Mouse (Mus musculus) intestine, embryonic 15.5 days (tissue): ENCODE measurements around the gene Ndufv1. TPM values are rescaled to one million over a fixed set of nuclear protein-coding genes. Genes with fewer than 3 reads are reported as not detected.
"Not testable (repeated sequence)": the region's sequence is repeated elsewhere in the genome, so short reads cannot be mapped to it uniquely, and the experiment has no call there.

Source experiments
- ATAC-seq: fragments of 200-750 bp; cut with Nextera tagmentation; 2 replicates; pipeline ENCODE4 v1.8.0; 2017; ENCODE audit warnings: moderate TSS enrichment, moderate library complexity
- H3K27ac ChIP-seq: fragments of 300-500 bp; sonication (generic); 2 replicates; pipeline ENCODE4 v1.5.1; 2015; ENCODE audit warnings: mild to moderate bottlenecking, inconsistent platforms
- H3K27me3 ChIP-seq: fragments of 300-500 bp; sonication (generic); replicated peaks from 2 replicates; pipeline ENCODE4 v1.6.1; 2015; ENCODE audit warnings: inconsistent platforms
- H3K36me3 ChIP-seq: fragments of 300-500 bp; sonication (generic); 2 replicates; pipeline ENCODE4 v1.6.1; 2015; ENCODE audit warnings: inconsistent platforms
- H3K4me1 ChIP-seq: fragments of 300-500 bp; sonication (generic); replicated peaks from 2 replicates; pipeline ENCODE4 v1.6.1; 2015; ENCODE audit warnings: inconsistent platforms
- H3K4me2 ChIP-seq: fragments of 300-500 bp; sonication (generic); replicated peaks from 2 replicates; pipeline ENCODE4 v1.6.1; 2015; ENCODE audit warnings: mild to moderate bottlenecking, inconsistent platforms
- H3K4me3 ChIP-seq: fragments of 300-500 bp; sonication (generic); replicated peaks from 2 replicates; pipeline ENCODE4 v1.5.1; 2015; ENCODE audit warnings: inconsistent platforms
- H3K9ac ChIP-seq: fragments of 300-500 bp; sonication (generic); 2 replicates; pipeline ENCODE4 v1.6.1; 2015; ENCODE audit warnings: inconsistent platforms
- H3K9me3 ChIP-seq: fragments of 300-500 bp; sonication (generic); 2 replicates; pipeline ENCODE4 v1.6.1; 2016; ENCODE audit warnings: inconsistent platforms
- WGBS: fragments of 180-500 bp; shearing (Covaris S2); methylation state at CpG from one replicate; pipeline ENCODE4 v1.1.7; 2015; 5-methylcytosine and 5-hydroxymethylcytosine counted together
- polyA plus RNA-seq: library from polyadenylated mRNA; unstranded; fragments of >200 nt; fragmentation: Nextera tagmentation; extraction: Ambion mirVana; gene quantifications from 2 replicates; pipeline ENCODE4 v1.2.1, GENCODE M21; 2015

Ndufv1 gene
- polyA plus RNA-seq, result 241 and 274 TPM in 2 replicates

DNA sequence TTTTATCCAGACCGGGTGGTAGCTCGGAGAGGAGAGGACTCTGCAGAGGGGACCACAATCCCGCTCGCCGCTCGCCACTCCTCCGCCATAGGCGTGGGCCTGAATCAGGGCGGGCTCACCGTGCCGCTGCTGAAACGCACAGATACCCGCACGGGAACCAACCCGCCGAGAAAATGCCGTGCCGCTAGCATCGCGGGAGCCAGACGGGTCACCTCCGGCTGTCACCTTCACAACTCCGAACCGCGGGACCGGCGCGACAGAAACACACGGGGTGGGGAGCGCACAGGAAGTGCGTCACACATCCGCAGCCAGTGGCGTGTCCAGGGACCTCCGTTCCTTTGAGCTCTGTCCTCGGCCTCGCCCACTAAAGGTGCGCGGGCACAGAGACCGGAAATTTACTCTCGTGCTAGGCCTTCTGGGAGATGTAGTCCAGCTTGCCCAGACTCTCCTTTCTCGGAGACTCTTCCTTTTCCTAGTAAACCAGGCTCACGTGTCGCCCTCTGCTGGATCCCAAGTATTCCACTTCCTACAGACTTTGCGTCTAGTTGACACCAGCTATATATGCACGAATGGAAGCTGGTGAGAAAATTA, at the start of gene Ndufv1:
Gene Ndufv1 (minus strand): TSS at position 375 of the 591 bp plus-strand sequence.
- under 1% methylated on average over 45 of the region's 45 CpGs for WGBS
- H3K4me1 ChIP-seq, result peaks cover 8% of the 10 kb centered on the region; the same call in 1 of the 2 replicates
- peak within 1 kb of the TSS; percentile 41; the same call in 1 of the 2 replicates for H3K27ac ChIP-seq
- H3K9me3 ChIP-seq, result no peaks in the 10 kb centered on the region
- H3K4me3 ChIP-seq, result peak within 1 kb of the TSS; percentile 80
- peaks cover 20% of the 10 kb centered on the region for H3K36me3 ChIP-seq
- peak within 1 kb of the TSS; percentile 69 for H3K9ac ChIP-seq
- ATAC-seq, result peak; percentile 99
- H3K4me2 ChIP-seq, result peak within 1 kb of the TSS; percentile 65
- H3K27me3 ChIP-seq, result no peaks in the 10 kb centered on the region

DNA sequence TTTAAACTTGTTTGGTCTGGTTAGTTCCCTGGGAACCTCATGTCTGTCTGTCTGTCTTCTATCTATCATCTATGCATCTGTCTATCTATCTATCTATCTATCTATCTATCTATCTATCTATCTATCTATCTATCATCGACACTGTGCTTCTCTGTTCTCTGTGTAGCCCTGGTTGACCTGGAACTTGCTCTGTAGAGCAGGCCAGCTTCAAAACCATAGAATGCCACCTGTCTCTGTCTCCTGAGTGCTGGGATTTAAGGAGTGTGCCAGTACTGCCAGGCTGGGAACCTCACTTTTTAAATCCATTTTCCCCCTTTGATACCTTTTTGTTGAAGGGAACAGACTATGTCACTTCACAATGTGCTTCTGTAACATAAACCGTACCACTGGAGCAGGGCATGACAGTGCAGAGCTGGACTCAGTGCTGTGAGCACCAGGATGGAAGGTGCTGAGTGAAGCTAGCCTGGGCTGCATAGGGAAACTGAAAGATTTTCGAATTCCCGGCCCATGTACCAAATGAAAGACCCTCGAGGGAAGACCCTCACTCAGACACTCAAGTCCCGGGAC, 48.4 kb upstream of the Ndufv1 start:
- Histone ChIP-seq H3K27ac (no peak overlapping the region), H3K9me3 (no peaks in the 10 kb centered on the region), H3K36me3 (no peaks in the 10 kb centered on the region), H3K4me2 (no peak overlapping the region), H3K9ac (no peak overlapping the region), H3K4me1 (peaks cover 5% of the 10 kb centered on the region), H3K4me3 (no peak overlapping the region), H3K27me3 (no peaks in the 10 kb centered on the region)
- 87% methylated on average over 6 of the region's 6 CpGs for WGBS
- no peak for ATAC-seq

DNA sequence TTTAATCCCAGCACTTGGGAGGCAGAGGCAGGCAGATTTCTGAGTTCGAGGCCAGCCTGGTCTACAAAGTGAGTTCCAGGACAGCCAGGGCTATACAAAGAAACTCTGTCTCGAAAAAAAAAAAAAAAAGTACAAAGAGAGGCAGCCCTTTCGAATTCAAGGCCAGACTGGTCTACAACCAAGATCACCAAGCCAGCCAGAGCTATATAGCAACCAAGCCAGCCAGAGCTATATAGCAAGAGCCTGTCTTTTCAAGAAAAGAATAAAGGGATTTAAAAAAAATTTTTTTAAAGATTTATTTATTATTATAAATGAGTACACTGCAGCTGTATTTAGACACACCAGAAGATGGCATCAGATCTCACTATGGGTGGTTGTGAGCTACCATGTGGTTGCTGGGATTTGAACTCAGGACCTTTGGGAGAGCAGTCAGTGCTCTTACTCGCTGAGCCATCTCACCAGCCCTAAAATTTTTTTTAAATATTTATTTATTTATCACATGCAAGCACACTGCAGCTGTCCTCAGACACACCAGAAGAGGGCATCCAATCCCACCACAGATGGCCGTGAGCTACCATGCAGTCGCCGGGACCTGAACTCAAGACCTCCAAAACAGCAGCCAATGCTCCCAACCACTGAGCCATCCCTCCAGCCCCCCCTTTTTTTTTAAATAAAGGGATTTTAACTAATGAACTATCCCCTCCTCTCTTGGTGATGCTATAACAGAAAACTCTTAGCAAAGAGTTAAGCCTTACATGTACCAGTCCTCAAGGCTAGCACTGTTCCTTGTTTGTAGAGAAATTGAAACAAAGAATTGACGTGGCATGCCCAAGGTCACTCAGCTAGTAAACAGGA, 47.7 kb upstream of the Ndufv1 start:
- H3K4me3 ChIP-seq, H3K27me3 ChIP-seq, H3K4me2 ChIP-seq, H3K36me3 ChIP-seq, H3K9me3 ChIP-seq, ATAC-seq, H3K27ac ChIP-seq, H3K9ac ChIP-seq: not testable (repeated sequence)
- peaks cover 10% of the 10 kb centered on the region for H3K4me1 ChIP-seq
- 88% methylated on average over 8 of the region's 8 CpGs for whole genome bisulfite sequencing

DNA sequence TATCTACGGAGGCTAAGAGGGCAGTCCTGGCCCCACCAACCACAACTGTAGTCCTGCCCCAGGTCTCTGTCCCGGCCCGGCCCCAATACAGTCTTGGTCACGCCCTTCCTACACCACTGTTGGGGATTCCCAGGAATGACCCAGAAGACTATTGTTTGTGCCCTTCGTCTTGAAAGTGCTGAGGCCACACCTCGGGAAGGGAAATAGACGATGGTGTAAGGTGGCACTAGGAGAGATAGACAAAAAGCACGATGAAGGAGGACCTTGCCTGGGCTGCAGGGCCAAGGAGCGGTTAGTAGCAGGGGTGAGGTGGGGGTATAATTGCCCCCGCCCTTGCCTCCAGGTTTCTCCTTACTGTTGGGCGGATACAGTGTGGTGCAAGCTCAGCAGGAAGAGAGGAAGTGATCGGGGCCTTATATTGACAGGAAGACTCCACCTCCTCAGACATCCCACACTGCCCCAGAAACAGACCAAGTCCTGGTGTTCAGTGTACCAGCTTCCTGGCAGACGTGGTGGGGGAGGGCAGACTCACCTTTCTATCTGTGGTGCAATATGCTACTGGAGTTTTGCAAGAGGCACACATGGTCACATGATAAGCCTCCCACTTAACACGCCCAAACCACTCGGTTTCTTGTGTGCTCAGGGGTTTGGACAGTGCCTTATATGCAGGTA, 46.6 kb upstream of the Ndufv1 start, which contains the start of gene Gstp3:
Gene Gstp3 (minus strand): TSS at position 501 of the 672 bp plus-strand sequence.
- peaks cover 10% of the 10 kb centered on the region for H3K4me1 ChIP-seq
- H3K27ac ChIP-seq, result peak within 1 kb of the TSS; percentile 66
- H3K4me3 ChIP-seq, result no peak within 1 kb of the TSS
- ATAC-seq, result peak; percentile 90
- H3K27me3 ChIP-seq, result no peaks in the 10 kb centered on the region
- H3K9me3 ChIP-seq, result no peaks in the 10 kb centered on the region
- no peak within 1 kb of the TSS; the same call in 1 of the 2 replicates for H3K4me2 ChIP-seq
- H3K9ac ChIP-seq, result no peak within 1 kb of the TSS
- no peaks in the 10 kb centered on the region for H3K36me3 ChIP-seq
- WGBS, result 56% methylated on average over 15 of the region's 15 CpGs

DNA sequence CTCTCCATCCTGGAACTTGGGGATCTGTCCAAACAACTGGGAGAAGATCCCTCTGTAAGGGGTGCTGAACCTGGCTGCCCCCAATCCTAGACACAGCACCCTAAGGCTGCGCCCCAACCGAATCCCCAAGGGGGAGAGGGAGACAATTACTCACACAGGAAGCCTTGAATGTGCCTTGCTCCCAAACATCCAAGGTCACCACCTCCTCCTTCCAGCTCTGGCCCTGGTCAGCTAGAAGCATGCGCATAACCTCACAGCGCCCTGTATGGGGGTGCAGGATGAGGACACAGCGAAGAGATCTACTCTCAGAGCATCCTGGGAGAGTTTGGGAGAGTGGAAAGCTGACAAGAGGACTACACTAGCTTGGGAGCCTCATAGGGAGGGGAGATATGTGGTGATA, 46.0 kb upstream of the Ndufv1 start:
- Histone ChIP-seq H3K4me3 (no peak overlapping the region), H3K36me3 (no peaks in the 10 kb centered on the region), H3K27me3 (no peaks in the 10 kb centered on the region), H3K27ac (0 out of 2 replicates have a peak overlapping the region, but pooled peaks have one; percentile 66), H3K4me1 (peaks cover 10% of the 10 kb centered on the region), H3K4me2 (no peak overlapping the region; the same call in 1 of the 2 replicates), H3K9ac (no peak overlapping the region), H3K9me3 (no peaks in the 10 kb centered on the region)
- 91% methylated on average over 5 of the region's 5 CpGs for WGBS
- ATAC-seq, result no peak

DNA sequence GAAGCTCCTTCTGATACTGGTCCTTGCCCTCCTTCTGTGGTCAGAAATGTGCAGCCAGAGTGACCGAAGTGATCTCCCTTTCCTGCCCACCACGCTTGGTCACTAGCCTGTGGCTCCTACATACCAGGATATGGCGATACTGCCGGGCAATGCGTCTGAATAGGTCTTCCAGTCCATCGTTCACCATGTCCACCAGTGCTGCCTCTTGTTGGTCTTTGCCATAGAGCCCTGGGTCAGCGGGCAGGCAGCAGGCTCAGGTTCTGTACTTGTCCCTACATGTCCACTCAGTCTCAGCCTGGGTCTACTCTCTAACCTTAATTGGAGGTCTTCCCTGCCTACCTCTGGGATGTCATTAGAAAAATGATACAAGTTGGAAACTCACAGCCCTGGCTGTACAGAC, 45.4 kb upstream of the Ndufv1 start:
- no peak overlapping the region for H3K4me3 ChIP-seq
- no peak for ATAC-seq
- peaks cover 10% of the 10 kb centered on the region for H3K4me1 ChIP-seq
- no peak overlapping the region for H3K4me2 ChIP-seq
- no peaks in the 10 kb centered on the region for H3K36me3 ChIP-seq
- no peak overlapping the region for H3K9ac ChIP-seq
- H3K9me3 ChIP-seq, result no peaks in the 10 kb centered on the region
- WGBS, result 96% methylated on average over 7 of the region's 7 CpGs
- H3K27me3 ChIP-seq, result no peaks in the 10 kb centered on the region
- H3K27ac ChIP-seq, result no peak overlapping the region

DNA sequence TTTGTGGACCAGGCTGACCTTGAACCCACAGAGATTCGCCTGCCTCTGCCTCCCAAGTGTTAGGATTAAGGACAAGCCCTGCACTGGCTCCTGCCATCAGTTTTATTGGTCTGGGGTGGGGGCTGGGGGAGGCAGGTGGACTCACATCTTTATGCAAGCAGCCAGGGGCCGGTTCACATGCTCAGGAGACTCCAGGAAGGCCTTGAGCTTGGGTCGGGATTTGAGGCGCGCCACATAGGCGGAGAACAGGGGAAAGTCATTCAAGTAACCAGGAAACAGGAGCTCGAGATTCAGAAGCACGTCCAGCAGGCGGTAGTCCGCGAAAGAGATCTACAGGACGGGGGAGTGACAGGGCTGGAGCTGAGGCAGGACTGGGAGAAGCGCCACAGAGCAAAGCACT, 44.8 kb upstream of the Ndufv1 start:
- Histone ChIP-seq H3K4me1 (peaks cover 10% of the 10 kb centered on the region), H3K27me3 (no peaks in the 10 kb centered on the region), H3K4me2 (no peak overlapping the region), H3K36me3 (no peaks in the 10 kb centered on the region), H3K4me3 (no peak overlapping the region), H3K27ac (no peak overlapping the region), H3K9ac (no peak overlapping the region), H3K9me3 (no peaks in the 10 kb centered on the region)
- WGBS, result 85% methylated on average over 13 of the region's 13 CpGs
- ATAC-seq, result no peak

DNA sequence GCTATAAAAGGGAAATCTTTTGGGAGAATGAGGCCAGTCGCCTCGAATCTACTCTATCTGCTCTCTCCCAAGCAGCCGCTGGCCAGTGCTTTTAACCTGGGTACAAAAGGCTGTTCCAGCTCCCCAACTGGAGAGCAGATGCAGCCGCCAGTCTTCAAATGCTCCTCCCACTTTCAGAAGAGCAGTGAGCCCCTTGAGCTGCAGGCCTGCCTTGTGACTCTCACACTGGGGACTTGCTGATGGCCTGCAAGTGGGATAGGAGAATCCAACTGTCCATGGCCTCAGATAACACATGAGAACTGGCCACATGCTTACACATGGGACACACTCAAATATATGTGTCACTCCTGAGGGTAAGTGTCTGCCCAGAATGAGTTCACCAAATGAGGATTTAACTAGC, 44.1 kb upstream of the Ndufv1 start:
- Histone ChIP-seq H3K4me2 (no peak overlapping the region), H3K27ac (0 out of 2 replicates have a peak overlapping the region, but pooled peaks have one; percentile 1), H3K9ac (no peak overlapping the region), H3K27me3 (no peaks in the 10 kb centered on the region), H3K4me1 (peaks cover 10% of the 10 kb centered on the region), H3K36me3 (no peaks in the 10 kb centered on the region), H3K4me3 (no peak overlapping the region), H3K9me3 (no peaks in the 10 kb centered on the region)
- WGBS, result 45% methylated on average over 4 of the region's 4 CpGs
- no peak for ATAC-seq

DNA sequence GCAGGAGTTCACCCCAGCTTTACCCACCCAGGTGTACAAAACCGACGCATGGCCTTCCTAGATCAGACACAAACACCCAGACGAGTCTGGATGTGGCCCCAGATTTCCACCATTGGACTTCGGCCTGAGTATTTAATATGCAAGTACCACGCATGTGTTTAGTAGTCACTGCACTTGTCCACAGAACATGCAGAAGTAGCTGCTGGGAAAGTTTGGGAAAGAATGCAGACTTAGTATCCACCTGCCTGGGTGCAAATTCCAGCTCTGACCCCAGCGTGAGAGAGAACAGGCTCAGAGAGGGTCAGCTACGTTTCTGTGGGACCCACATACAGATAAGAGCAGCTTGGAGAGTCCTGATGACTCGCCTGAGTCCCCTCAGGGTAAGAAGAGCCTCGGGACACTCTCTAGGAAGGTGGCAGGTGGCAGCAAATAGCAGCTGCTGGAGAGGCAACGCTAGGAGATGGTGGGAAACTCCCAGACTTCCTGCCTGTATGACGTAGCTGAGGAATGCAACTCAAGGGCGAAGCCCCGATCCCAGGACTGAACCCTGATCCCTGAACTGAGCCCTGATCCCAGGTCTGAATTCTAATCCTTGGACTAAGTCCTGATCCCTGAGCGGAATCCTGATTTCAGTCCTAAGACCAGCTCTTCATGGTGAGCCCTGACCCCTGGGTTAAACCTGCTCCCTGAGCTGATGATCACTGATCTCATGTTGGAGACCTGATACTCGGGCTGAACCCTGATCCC, 43.5 kb upstream of the Ndufv1 start:
- Histone ChIP-seq H3K27ac (peak overlapping the region; percentile 38; the same call in 1 of the 2 replicates), H3K36me3 (no peaks in the 10 kb centered on the region), H3K4me3 (no peak overlapping the region), H3K4me2 (no peak overlapping the region), H3K4me1 (peaks cover 10% of the 10 kb centered on the region), H3K9me3 (no peaks in the 10 kb centered on the region), H3K27me3 (no peaks in the 10 kb centered on the region), H3K9ac (no peak overlapping the region)
- 42% methylated on average over 15 of the region's 15 CpGs for WGBS
- ATAC-seq, result peak; percentile 36; the same call in 1 of the 2 replicates

DNA sequence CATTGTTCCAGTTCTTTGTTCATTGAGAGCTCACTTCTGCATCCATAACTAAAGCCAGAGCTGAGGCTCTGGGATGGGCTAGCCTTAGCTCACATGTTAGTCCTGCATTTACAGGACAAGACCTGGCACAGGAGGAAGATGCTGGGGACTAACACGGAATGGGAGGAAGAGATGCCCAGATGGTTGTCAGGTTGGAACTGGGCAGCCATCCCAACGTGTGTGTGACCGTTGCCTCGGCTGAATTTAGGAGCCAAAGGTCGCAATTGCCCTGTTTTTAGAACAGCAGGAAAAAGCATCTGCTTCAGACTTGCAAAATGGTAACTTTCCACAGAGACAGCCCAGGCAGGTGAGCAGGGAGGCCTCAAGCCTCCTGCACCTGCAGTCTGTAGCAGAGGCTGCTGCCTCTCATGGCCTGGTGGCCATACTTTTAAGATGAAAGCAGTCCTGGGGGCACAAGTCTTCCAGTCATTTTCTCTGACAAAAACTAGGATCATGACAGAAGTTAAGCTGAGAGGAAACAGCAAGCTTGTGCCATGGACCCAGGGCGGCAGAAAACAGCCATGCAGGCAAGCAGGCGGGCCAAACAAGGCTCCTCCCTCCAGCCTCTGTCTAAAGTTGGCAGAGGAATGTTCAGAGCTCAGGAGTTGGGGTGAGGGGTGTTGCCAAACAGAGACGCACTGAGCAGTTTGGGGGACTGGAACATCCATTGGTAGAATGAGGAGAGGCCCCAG, 42.8 kb upstream of the Ndufv1 start:
- no peaks in the 10 kb centered on the region for H3K27me3 ChIP-seq
- no peak overlapping the region for H3K9ac ChIP-seq
- 0 out of 2 replicates have a peak overlapping the region, but pooled peaks have one; percentile 38 for H3K27ac ChIP-seq
- ATAC-seq, result no peak
- no peak overlapping the region for H3K4me3 ChIP-seq
- H3K4me1 ChIP-seq, result peaks cover 10% of the 10 kb centered on the region
- H3K4me2 ChIP-seq, result no peak overlapping the region
- H3K36me3 ChIP-seq, result no peaks in the 10 kb centered on the region
- WGBS, result 63% methylated on average over 8 of the region's 8 CpGs
- no peaks in the 10 kb centered on the region for H3K9me3 ChIP-seq

DNA sequence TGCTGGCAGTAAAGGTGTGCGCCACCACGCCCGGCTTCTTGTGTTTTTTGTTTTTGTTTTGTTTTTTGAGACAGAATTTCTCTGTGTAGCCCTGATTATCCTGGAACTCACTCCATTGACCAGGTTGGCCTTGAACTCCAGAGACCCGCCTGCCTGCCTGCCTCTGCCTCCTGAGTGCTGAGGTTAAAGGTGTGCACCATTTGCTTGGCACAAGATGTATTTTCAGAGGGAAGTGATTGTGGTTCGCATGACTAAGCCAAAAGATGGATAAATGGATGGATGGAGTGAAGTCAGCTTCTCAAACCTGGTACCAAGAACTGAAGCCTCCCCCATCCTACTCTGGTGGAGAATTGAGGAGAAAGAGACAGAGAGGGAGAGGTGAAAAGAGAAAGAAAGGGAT, 42.0 kb upstream of the Ndufv1 start:
- Histone ChIP-seq H3K4me3 (no peak overlapping the region), H3K27ac (no peak overlapping the region), H3K9ac (no peak overlapping the region), H3K27me3 (no peaks in the 10 kb centered on the region), H3K36me3 (no peaks in the 10 kb centered on the region), H3K4me1 (peaks cover 10% of the 10 kb centered on the region), H3K4me2 (no peak overlapping the region), H3K9me3 (no peaks in the 10 kb centered on the region)
- 84% methylated on average over 5 of the region's 5 CpGs for WGBS
- ATAC-seq, result no peak
